Mouse (Mus musculus) naive thymus-derived CD4-positive, alpha-beta T cell, adult 2 months (primary cell): ENCODE results near the gene Prodh2.

ENCODE experiments used
- DNase-seq: peaks from one replicate; pipeline ENCODE4 v3.0.0-alpha.2; 2011; ENCODE audit warnings: low read depth

The Prodh2 gene

DNA sequence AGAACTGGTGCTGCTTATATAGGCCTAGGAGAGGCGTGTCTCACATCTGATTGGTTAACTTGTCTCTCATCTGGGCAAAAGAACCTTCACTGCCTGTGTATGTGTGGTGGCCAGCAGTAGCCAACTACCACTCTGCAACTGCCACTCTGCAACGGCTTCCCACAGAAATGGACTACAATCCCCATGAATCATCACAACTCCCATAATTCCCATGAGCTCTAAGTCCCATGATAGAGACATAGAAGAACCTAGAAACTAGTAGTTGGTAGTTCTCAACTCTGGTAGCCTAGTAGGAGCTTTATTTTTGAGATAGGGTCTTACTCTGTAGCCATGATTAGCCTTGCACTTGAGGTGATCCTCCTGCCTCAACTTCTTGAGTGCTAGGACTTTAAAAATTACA, 56.5 kb downstream of the Prodh2 start:
- no peak for DNase-seq

DNA sequence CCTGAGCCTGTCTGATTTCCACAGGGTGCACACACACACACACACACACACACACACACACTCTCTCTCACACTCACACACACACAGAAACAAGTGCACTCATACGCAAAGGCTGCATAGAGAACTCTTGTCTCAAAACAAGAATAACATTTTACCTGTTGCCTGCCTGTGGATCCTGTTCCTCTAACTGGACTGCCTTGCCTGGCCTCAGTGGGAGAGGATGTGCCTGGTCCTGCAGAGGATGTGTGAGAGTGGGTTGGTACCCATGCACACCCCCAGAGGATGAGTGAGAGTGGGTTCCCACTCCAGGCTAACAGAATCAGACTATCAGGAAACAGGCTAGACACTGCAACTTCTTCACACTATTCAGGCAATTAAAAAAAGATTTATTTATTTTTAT, 57.2 kb downstream of the Prodh2 start:
- no peak for DNase-seq

DNA sequence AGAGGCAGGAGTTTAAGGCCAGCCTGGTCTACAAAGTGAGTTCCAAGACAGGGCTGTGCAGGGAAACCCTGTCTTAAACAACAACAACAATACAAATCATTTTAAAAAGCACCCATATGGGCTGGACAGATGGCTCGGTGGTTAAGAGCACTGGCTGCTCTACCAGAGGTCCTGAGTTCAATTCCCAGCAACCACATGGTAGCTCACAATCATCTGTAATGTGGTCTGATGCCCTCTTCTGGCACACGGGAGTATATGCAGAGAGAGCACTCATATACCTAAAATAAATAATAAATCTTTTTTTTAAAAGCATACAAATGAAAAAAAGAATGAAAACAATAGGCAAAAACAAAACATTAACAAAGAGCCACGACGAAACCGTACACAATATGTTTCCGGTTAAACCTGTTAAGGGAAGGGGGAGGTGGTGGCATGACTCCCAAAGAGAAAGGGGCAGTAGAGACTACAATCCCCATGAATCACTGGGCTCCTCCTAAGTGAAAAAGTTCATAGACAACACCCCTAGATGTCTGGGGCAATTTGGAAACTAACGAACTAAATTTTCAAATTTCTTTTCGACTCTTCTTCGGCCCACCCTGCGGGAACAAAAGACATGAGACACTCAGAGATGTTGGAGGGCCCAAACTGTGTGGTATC, 58.2 kb downstream of the Prodh2 start:
- no peak for DNase-seq

DNA sequence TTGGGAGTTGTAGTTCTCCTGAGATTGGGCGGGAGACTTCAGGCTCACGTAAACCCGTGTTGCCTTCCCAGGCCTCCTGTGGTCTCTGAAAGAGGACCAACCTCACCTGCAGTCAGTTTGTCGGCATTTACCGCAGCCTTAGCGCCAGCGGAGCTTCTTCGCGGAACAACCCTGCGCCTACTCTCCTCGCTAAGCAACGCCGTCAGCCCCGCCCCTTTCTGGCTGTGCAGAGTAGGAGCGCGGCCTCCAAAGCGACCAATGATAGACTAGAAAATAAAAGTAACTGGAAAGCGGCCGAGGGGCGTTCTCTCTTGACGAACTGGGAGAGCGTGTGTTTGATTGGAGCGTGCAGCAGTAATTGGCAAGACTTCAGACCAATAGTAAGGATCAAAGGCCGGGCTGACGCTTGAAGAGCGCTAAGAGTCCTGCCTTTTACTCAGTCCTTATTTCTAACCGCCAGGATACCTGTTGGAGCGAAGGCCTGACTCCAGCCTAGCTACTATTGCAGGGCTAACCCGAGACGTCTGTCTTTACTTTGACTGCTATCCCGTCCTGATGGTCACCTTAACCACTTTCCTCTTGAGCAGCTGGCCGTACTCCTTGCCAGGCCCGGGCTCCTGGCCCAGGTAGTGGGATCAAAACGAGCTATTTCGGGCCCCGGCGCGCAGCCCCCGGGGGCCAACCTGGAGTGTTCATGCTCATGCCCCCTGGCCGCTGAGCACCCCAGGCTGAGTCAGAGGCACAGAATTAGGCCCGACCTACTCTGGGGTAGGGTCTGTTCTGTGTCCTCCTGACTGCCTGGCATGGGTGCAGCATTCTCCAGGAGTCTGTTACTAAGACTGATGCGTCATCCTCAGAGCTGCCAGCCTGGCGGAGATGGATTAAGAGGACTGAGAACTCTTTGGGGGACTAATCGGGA, 58.9 kb downstream of the Prodh2 start, which contains the start of the genes Hspb6 and Proser3:
Gene Hspb6, plus strand, starts transcription at position 77 of the 919 bp plus-strand sequence.
Gene Proser3, minus strand, starts transcription at position 198 of the 919 bp plus-strand sequence.
- peak; percentile 98 for DNase-seq

DNA sequence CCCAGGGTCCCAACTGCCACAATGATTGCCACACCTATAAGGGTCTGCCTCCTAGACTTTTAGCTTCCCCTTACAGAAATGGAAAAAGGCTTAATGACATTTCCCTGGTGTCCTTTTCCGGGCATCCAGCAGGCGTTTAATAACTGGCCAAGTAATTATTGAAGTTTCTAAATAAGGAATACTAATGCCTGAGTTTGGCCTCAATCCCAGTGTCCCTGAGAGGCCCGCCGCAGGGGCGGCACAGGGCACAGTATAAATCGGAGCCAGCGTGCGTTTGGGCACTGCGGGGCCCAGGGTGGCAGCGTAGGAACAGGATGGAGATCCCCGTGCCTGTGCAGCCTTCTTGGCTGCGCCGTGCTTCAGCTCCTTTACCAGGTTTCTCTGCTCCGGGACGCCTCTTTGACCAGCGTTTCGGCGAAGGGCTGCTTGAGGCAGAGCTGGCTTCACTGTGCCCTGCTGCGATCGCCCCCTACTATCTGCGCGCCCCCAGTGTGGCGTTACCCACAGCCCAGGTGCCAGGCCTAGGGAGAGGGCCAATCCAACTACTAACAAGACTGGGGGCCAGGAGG, 59.7 kb downstream of the Prodh2 start:
- DNase-seq = no peak

- no peak for DNase-seq
Measured at GRCm38 (mm10) chr7:30553810-30554584, 60.6 kb downstream of the Prodh2 start.

DNA sequence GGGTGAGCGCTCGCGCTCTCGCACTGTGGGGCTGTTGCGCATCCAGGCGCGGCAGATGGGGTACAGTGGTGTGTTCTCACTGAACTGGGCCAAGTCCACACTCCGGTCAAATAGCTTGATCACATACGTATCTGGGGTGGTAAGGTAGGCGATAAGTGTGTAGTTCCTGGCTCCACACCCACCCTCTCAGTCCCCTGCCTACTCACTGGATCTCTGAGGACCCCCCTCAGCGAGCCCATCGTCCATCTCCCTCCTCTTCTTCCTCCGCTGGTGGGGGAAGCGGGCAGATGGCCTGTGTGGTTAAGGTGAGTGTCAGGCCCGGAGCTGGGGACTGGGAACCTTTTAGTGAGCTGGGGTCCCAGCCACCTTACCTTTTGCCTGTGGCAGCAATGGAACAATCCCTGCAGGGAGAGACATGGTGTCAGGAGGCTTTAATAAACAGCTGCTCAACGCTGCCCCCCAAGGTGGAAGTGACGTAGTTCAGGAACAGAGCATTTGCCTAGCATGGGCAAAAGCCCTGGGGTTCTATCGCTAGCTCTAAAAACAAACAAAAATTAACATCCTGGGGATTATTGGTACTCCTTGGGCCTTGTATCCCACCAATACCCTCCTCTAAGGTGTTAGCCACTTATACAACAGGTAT, 63.6 kb downstream of the Prodh2 start:
- DNase-seq = peak; percentile 44

DNA sequence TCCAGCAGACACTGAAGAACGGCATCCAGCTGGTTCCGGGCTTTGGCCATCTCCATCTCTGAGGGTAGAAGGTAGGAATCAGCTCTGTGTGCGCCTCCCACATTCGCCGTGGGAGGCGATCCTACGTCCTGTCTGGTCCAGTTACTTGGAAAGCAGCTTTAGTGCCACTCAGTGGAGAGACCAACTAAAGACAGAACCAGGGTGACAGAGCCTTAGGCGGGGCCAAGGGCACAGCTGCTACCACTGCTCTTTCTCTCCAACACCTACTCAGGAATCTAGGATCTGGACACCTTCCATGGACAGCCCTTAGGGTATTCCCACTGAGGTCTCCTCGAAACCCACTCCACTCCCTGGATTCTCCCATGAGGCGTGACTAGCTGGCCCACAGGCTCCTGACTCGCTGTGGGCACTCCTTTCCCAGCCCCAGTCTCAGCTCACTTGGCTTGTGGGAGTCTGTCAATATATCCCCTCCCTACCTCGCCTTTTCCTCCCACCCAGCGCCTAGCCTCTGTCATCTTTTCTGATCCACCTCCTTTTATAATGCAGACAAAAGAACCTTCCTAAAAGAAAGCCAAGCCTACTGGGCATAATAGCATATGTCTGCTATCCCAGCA, 64.6 kb downstream of the Prodh2 start:
- DNase-seq = no peak

DNA sequence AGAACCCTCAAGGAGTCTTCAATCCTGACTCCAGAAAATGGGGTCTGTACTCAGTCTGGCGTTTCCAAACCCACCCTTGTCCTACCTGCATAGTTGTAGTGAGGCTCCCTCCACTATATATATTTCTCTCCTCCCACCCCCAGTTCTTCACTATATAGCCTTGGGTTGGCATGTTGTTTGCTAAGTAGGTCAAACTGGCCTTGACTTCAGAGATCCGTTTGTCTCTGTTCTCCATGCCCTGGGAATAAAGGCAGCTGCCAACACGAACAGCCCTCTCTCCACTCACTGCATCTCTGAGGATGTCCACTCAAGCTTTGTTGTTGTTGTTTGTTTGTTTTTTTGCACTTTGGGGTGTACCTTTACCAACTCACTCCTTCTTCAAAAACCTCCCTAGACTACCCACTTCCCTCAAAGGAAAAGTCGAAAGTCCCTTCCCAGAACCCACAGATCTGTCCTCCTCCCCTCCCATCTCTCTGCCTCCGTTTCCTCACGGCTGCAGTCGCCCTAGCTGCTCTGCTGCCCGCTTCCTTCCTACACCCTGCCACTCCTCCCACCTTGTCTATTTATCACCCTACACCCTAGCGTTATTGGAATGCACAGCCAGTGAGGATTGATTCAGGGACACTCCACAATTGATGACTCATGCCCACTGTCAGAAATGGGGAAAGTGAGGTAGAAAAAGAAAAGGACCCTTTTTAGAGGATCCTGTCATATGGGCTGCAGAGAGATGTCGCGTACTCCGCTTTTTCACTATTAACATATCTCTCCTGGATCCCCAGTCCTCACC, 65.4 kb downstream of the Prodh2 start:
- no peak for DNase-seq

DNA sequence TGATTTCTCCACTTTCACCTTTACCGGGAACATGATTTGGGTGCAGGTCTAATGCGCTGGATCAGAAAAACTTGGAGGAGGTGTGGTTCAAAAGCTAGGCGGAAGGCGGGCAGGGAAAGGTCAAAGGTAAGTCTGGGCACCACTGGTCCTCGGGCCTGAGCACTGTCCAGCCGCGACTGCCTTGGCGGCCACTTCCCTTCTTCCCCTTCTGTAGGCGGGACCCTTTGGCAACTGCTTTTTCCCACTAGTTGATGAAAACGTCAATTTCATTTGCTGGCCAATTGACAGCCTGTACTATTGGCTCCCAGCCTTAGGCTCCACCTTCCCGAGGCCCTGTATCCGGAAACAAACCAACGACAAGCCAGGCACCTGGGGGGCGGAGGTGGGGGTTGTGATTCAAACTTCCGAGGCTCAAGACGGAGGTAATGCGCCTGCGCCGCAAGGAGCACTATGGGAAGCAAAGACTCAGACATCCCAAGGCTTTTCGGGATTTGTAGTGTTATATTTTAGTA, 66.1 kb downstream of the Prodh2 start, which contains the start of gene Lin37:
Gene Lin37, minus strand, starts transcription at position 396 of the 512 bp plus-strand sequence.
- peak; percentile 91 for DNase-seq

GRCm38 (mm10) chr7:30560296-30560695, 66.9 kb downstream of the Prodh2 start:
- DNase-seq = peak; percentile 28

DNA sequence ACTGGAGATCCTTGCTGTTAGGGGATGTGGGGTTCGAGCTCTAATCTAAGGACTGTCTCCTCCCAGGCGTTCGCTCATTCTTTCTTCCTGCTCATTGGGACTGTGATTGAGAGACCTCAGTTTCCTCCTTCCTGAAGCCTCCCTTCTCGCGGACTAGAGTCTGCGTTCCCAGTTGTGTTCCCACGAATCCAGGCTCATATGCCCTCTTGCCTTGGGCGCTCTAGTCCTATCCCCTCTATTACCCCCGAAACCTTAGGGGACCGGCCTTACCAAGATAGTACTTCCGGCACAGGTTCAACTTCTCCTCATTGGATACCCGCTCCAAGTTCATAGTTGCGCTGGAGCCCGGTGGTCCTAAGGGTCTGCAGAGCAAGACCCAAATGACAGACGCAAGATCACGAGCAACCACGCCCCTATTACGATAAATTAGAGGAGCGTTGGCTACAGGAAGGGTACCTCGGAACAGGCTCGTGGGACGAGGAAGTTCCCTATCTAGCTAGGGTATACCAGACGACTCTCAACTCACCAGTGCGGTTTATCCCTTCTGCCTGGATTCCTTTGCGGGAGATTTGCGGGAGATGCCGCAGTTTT, 69.2 kb downstream of the Prodh2 start:
- peak; percentile 61 for DNase-seq
